Mouse (Mus musculus) midbrain, embryonic 12.5 days (tissue): ENCODE measurements around the gene Gm42791. TPM values are rescaled to one million over a fixed set of nuclear protein-coding genes. Genes with fewer than 3 reads are reported as not detected.
A peak's percentile ranks its signal among the peaks of the same experiment; 100 is the strongest.

Experiments
- ATAC-seq: fragments of 200-750 bp; cut with Nextera tagmentation; 2 replicates; pipeline ENCODE4 v1.8.0; 2017; ENCODE audit warnings: low read depth, moderate TSS enrichment, moderate library complexity; ENCODE audit not compliant: low FRiP score
- H3K27ac ChIP-seq: fragments of 300-500 bp; sonication (generic); replicated peaks from 2 replicates; pipeline ENCODE4 v1.5.1; 2016; ENCODE audit warnings: mild to moderate bottlenecking
- H3K27me3 ChIP-seq: fragments of 300-500 bp; sonication (generic); 2 replicates; pipeline ENCODE4 v1.6.1; 2016; ENCODE audit warnings: mild to moderate bottlenecking
- H3K36me3 ChIP-seq: fragments of 300-500 bp; sonication (generic); 2 replicates; pipeline ENCODE4 v1.6.1; 2016
- H3K4me1 ChIP-seq: fragments of 300-500 bp; sonication (generic); 2 replicates; pipeline ENCODE4 v1.6.1; 2016
- H3K4me2 ChIP-seq: fragments of 300-500 bp; sonication (generic); replicated peaks from 2 replicates; pipeline ENCODE4 v1.6.1; 2016; ENCODE audit warnings: mild to moderate bottlenecking, moderate library complexity
- H3K4me3 ChIP-seq: fragments of 300-500 bp; sonication (generic); 2 replicates; pipeline ENCODE4 v1.5.1; 2016; ENCODE audit warnings: mild to moderate bottlenecking
- H3K9ac ChIP-seq: fragments of 300-500 bp; sonication (generic); replicated peaks from 2 replicates; pipeline ENCODE4 v1.6.1; 2016; ENCODE audit warnings: mild to moderate bottlenecking, moderate library complexity
- H3K9me3 ChIP-seq: fragments of 300-500 bp; sonication (generic); 2 replicates; pipeline ENCODE4 v1.6.1; 2016; ENCODE audit warnings: mild to moderate bottlenecking
- WGBS: fragments of 180-500 bp; shearing (Covaris S2); methylation state at CpG from one replicate; pipeline ENCODE4 v1.1.7; 2016; 5-methylcytosine and 5-hydroxymethylcytosine counted together
- polyA plus RNA-seq: library from polyadenylated mRNA; unstranded; fragments of >200 nt; fragmentation: Nextera tagmentation; extraction: Ambion mirVana; gene quantifications from 2 replicates; pipeline ENCODE4 v1.2.1, GENCODE M21; 2016

Gm42791 gene
- polyA plus RNA-seq, 1 experiment from 2014 or later, result 2.0 TPM

GRCm38 (mm10) chr5:148992598-148992997, 2.3 kb downstream of the Gm42791 start:
- no peaks in the 10 kb centered on the region for H3K27me3 ChIP-seq
- H3K27ac ChIP-seq, result no peak overlapping the region
- H3K9me3 ChIP-seq, result peaks cover 5% of the 10 kb centered on the region
- H3K9ac ChIP-seq, result no peak overlapping the region
- no peaks in the 10 kb centered on the region for H3K36me3 ChIP-seq
- peaks cover 24% of the 10 kb centered on the region for H3K4me1 ChIP-seq
- ATAC-seq, result no peak
- H3K4me2 ChIP-seq, result no peak overlapping the region
- WGBS, result 97% methylated on average over 11 of the region's 11 CpGs
- H3K4me3 ChIP-seq, result no peak overlapping the region

- H3K27ac ChIP-seq, result no peak overlapping the region
- H3K4me3 ChIP-seq, result no peak overlapping the region
- H3K9me3 ChIP-seq, result peaks cover 5% of the 10 kb centered on the region
- no peak overlapping the region for H3K4me2 ChIP-seq
- 84% methylated on average over 12 of the region's 12 CpGs for WGBS
- no peaks in the 10 kb centered on the region for H3K36me3 ChIP-seq
- no peak overlapping the region for H3K9ac ChIP-seq
- peaks cover 17% of the 10 kb centered on the region for H3K4me1 ChIP-seq
- H3K27me3 ChIP-seq, result no peaks in the 10 kb centered on the region
- no peak for ATAC-seq
Measured at GRCm38 (mm10) chr5:148990891-148991311, 4.0 kb downstream of the Gm42791 start.

GRCm38 (mm10) chr5:148989480-148989879, 5.5 kb downstream of the Gm42791 start:
- H3K27me3 ChIP-seq, result no peaks in the 10 kb centered on the region

DNA sequence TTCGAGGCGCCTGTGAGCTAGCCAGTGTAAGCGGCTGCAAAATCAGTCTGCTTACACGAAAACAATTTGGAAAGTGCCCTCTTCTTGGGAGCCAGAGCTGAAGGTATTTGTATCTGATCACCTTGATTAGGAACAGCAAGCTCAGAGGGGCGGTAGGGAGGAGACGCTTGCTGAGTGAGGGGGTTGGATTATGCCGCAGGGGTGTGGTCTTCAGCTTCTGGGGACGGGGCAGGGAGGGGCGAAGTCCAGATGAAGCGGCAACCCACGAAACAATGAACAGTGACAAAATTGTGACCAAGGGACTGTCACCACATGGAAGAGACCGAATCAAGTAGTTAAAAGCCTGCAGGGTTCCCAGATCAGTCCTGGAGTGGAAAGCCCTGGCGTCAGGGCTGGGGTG, 10.0 kb downstream of the Gm42791 start:
- Histone ChIP-seq H3K27me3 (no peaks in the 10 kb centered on the region), H3K9me3 (peaks cover 11% of the 10 kb centered on the region), H3K4me3 (no peak overlapping the region), H3K27ac (no peak overlapping the region), H3K36me3 (no peaks in the 10 kb centered on the region), H3K9ac (no peak overlapping the region), H3K4me2 (no peak overlapping the region), H3K4me1 (no peaks in the 10 kb centered on the region)
- 40% methylated on average over 13 of the region's 13 CpGs for WGBS
- no peak for ATAC-seq

More at GRCm38 (mm10) chr5:148989480-148989879, 5.5 kb downstream of the Gm42791 start:
- H3K4me1 ChIP-seq, result peaks cover 6% of the 10 kb centered on the region
- 88% methylated on average over 7 of the region's 7 CpGs for whole genome bisulfite sequencing
- no peak overlapping the region for H3K27ac ChIP-seq
- no peak for ATAC-seq
- no peak overlapping the region for H3K4me3 ChIP-seq
- H3K9ac ChIP-seq, result no peak overlapping the region
- no peaks in the 10 kb centered on the region for H3K36me3 ChIP-seq
- H3K9me3 ChIP-seq, result peaks cover 5% of the 10 kb centered on the region
- no peak overlapping the region for H3K4me2 ChIP-seq

DNA sequence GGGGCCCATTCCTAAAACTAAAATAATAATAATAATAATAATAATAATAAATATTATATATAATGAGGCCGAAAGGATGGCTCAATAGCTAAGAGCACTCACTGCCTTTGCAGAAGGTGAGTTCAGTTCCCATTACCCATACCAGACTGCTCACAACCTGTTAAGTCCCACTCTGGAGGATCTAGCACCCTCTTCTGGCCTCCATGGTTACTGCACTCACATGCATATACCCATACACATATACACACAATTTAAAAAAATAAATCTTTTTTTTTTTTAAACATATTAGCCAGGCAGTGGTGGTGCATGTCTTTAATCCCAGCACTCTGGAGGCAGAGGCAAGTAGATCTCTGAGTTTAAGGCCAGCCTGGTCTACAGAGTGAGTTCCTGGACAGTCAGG, 11.3 kb downstream of the Gm42791 start:
- no peak for ATAC-seq

GRCm38 (mm10) chr5:148983108-148983664, 11.8 kb downstream of the Gm42791 start:
- Histone ChIP-seq H3K9me3 (peaks cover 11% of the 10 kb centered on the region), H3K36me3 (no peaks in the 10 kb centered on the region), H3K4me3 (no peak overlapping the region), H3K9ac (no peak overlapping the region), H3K4me2 (no peak overlapping the region), H3K4me1 (peaks cover 3% of the 10 kb centered on the region; the same call in 1 of the 2 replicates), H3K27me3 (no peaks in the 10 kb centered on the region), H3K27ac (no peak overlapping the region)
- 75% methylated on average over 11 of the region's 12 CpGs for whole genome bisulfite sequencing
- no peak for ATAC-seq

More for the DNA sequence above, 11.3 kb downstream of the Gm42791 start:
- no peaks in the 10 kb centered on the region for H3K4me1 ChIP-seq
- H3K9ac ChIP-seq, result no peak overlapping the region
- H3K4me3 ChIP-seq, result no peak overlapping the region
- H3K9me3 ChIP-seq, result peaks cover 11% of the 10 kb centered on the region
- H3K27ac ChIP-seq, result no peak overlapping the region
- H3K27me3 ChIP-seq, result no peaks in the 10 kb centered on the region
- no peak overlapping the region for H3K4me2 ChIP-seq
- H3K36me3 ChIP-seq, result no peaks in the 10 kb centered on the region
- 95% methylated on average over 1 of the region's 1 CpGs for WGBS

- H3K27ac ChIP-seq, result no peak overlapping the region
- H3K4me2 ChIP-seq, result no peak overlapping the region
- no peak overlapping the region for H3K9ac ChIP-seq
- WGBS, result 97% methylated on average over 7 of the region's 7 CpGs
- no peak for ATAC-seq
- no peaks in the 10 kb centered on the region for H3K36me3 ChIP-seq
- H3K4me3 ChIP-seq, result no peak overlapping the region
- H3K9me3 ChIP-seq, result peaks cover 6% of the 10 kb centered on the region; the same call in 1 of the 2 replicates
- peaks cover 11% of the 10 kb centered on the region; the same call in 1 of the 2 replicates for H3K4me1 ChIP-seq
- H3K27me3 ChIP-seq, result no peaks in the 10 kb centered on the region
Measured at GRCm38 (mm10) chr5:148982396-148982795, 12.6 kb downstream of the Gm42791 start.

GRCm38 (mm10) chr5:148980607-148981006, 14.3 kb downstream of the Gm42791 start:
- 51% methylated on average over 6 of the region's 6 CpGs for WGBS
- Histone ChIP-seq H3K27ac (no peak overlapping the region), H3K9me3 (peaks cover 6% of the 10 kb centered on the region; the same call in 1 of the 2 replicates), H3K4me2 (no peak overlapping the region), H3K9ac (no peak overlapping the region), H3K27me3 (no peaks in the 10 kb centered on the region), H3K36me3 (no peaks in the 10 kb centered on the region), H3K4me3 (no peak overlapping the region), H3K4me1 (peaks cover 11% of the 10 kb centered on the region; the same call in 1 of the 2 replicates)
- no peak for ATAC-seq

GRCm38 (mm10) chr5:148978458-148979165, 16.3 kb downstream of the Gm42791 start:
- H3K9me3 ChIP-seq, result no peaks in the 10 kb centered on the region
- H3K27ac ChIP-seq, result no peak overlapping the region

GRCm38 (mm10) chr5:148977698-148978457, 17.1 kb downstream of the Gm42791 start:
- Histone ChIP-seq H3K9ac (no peak overlapping the region), H3K36me3 (no peaks in the 10 kb centered on the region), H3K4me1 (peaks cover 18% of the 10 kb centered on the region), H3K4me2 (no peak overlapping the region), H3K4me3 (no peak overlapping the region), H3K27me3 (no peaks in the 10 kb centered on the region), H3K27ac (0 out of 2 replicates have a peak overlapping the region, but pooled peaks have one; percentile 6), H3K9me3 (no peaks in the 10 kb centered on the region)
- WGBS, result 28% methylated on average over 14 of the region's 14 CpGs
- no peak for ATAC-seq

More at GRCm38 (mm10) chr5:148978458-148979165, 16.3 kb downstream of the Gm42791 start:
- H3K4me3 ChIP-seq, result no peak overlapping the region
- H3K4me1 ChIP-seq, result peaks cover 11% of the 10 kb centered on the region; the same call in 1 of the 2 replicates
- H3K36me3 ChIP-seq, result no peaks in the 10 kb centered on the region
- no peak overlapping the region for H3K4me2 ChIP-seq
- no peak overlapping the region for H3K9ac ChIP-seq
- no peak for ATAC-seq
- H3K27me3 ChIP-seq, result no peaks in the 10 kb centered on the region
- WGBS, result 66% methylated on average over 18 of the region's 18 CpGs

- Histone ChIP-seq H3K9ac (no peak overlapping the region), H3K9me3 (no peaks in the 10 kb centered on the region), H3K27me3 (no peaks in the 10 kb centered on the region), H3K4me1 (peaks cover 20% of the 10 kb centered on the region), H3K36me3 (no peaks in the 10 kb centered on the region), H3K27ac (no peak overlapping the region), H3K4me2 (no peak overlapping the region), H3K4me3 (no peak overlapping the region)
- 87% methylated on average over 8 of the region's 8 CpGs for WGBS
- no peak for ATAC-seq
Measured at GRCm38 (mm10) chr5:148976876-148977275, 18.1 kb downstream of the Gm42791 start.

DNA sequence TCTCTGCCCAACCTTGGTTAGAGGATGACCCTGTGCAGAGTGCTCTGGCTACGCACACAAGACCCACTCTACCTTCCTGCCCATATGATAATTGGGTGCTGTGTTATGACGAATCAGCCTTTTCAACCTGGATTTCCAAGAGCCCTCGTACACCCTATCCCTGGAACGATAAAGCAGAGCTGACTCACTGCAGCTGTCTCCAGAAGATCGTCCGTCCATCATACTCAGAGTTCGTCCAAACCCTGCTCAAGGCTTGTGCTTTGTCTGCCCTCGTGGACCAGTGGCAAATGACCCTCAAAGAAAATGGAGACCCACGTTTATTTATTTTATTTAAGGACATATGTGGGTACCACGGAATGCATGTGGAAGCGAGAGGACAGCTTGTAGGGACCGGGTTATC, 19.9 kb downstream of the Gm42791 start:
- no peak overlapping the region for H3K9ac ChIP-seq
- H3K9me3 ChIP-seq, result no peaks in the 10 kb centered on the region
- 91% methylated on average over 12 of the region's 12 CpGs for WGBS
- H3K27ac ChIP-seq, result no peak overlapping the region
- H3K4me3 ChIP-seq, result no peak overlapping the region
- H3K27me3 ChIP-seq, result no peaks in the 10 kb centered on the region
- ATAC-seq, result no peak
- H3K36me3 ChIP-seq, result no peaks in the 10 kb centered on the region
- H3K4me2 ChIP-seq, result no peak overlapping the region
- peaks cover 20% of the 10 kb centered on the region for H3K4me1 ChIP-seq
